Mouse (Mus musculus): Measurements from ENCODE around the gene 1700029P11Rik. TPM values are rescaled to one million over a fixed set of nuclear protein-coding genes. Genes with fewer than 3 reads are reported as not detected.

1700029P11Rik gene
- polyA plus RNA-seq, 1 experiment = not detected

GRCm38 (mm10) chr15:81939774-81940173 lies 40.6 kb upstream of the 1700029P11Rik start:
- peak overlapping the region; percentile 97 for H3K27ac ChIP-seq (ENCODE audit: insufficient read depth, low read depth, low read length)
- no peak for TF ChIP-seq POLR2A (IDR thresholded peaks at IDR 0.05; ENCODE audit: insufficient read depth, low read depth, low read length)
- TF ChIP-seq CTCF (IDR thresholded peaks at IDR 0.05; ENCODE audit: insufficient read depth, low read depth, low read length) = no peak
- WGBS = 82% methylated on average over 4 of the region's 4 CpGs
- peak overlapping the region; percentile 46 for H3K4me3 ChIP-seq (ENCODE audit: insufficient read depth, low read depth, low read length)
- H3K4me1 ChIP-seq (ENCODE audit: control insufficient read depth, insufficient read depth, low read length) = peaks cover 44% of the 10 kb centered on the region

- TF ChIP-seq POLR2A (IDR thresholded peaks at IDR 0.05; ENCODE audit: insufficient read depth, low read depth, low read length) = no peak
- TF ChIP-seq CTCF (IDR thresholded peaks at IDR 0.05; ENCODE audit: insufficient read depth, low read depth, low read length) = no peak
- Histone ChIP-seq H3K4me3 (ENCODE audit: insufficient read depth, low read depth, low read length) (no peak overlapping the region), H3K27ac (ENCODE audit: insufficient read depth, low read depth, low read length) (peak overlapping the region; percentile 97; the same call in 1 of the 2 replicates), H3K4me1 (ENCODE audit: control insufficient read depth, insufficient read depth, low read length) (peaks cover 44% of the 10 kb centered on the region)
- 71% methylated on average over 5 of the region's 5 CpGs for WGBS
Measured at GRCm38 (mm10) chr15:81940219-81940618, 40.1 kb upstream of the 1700029P11Rik start.

GRCm38 (mm10) chr15:81941010-81941409 lies 39.3 kb upstream of the 1700029P11Rik start:
- 90% methylated on average over 2 of the region's 2 CpGs for WGBS
- Histone ChIP-seq H3K4me1 (ENCODE audit: control insufficient read depth, insufficient read depth, low read length) (peaks cover 42% of the 10 kb centered on the region), H3K4me3 (ENCODE audit: insufficient read depth, low read depth, low read length) (no peak overlapping the region), H3K27ac (ENCODE audit: insufficient read depth, low read depth, low read length) (peak overlapping the region; percentile 30; the same call in 1 of the 2 replicates)
- TF ChIP-seq CTCF (IDR thresholded peaks at IDR 0.05; ENCODE audit: insufficient read depth, low read depth, low read length) = no peak
- TF ChIP-seq POLR2A (IDR thresholded peaks at IDR 0.05; ENCODE audit: insufficient read depth, low read depth, low read length) = no peak

GRCm38 (mm10) chr15:81943176-81943749 lies 37.1 kb upstream of the 1700029P11Rik start:
- Histone ChIP-seq H3K4me3 (ENCODE audit: insufficient read depth, low read depth, low read length) (no peak overlapping the region), H3K4me1 (ENCODE audit: control insufficient read depth, insufficient read depth, low read length) (peaks cover 43% of the 10 kb centered on the region), H3K27ac (ENCODE audit: insufficient read depth, low read depth, low read length) (peak overlapping the region; percentile 66)
- WGBS = 23% methylated on average over 9 of the region's 9 CpGs
- no peak for TF ChIP-seq CTCF (IDR thresholded peaks at IDR 0.05; ENCODE audit: insufficient read depth, low read depth, low read length)
- no peak for TF ChIP-seq POLR2A (IDR thresholded peaks at IDR 0.05; ENCODE audit: insufficient read depth, low read depth, low read length)

- no peak overlapping the region for H3K27ac ChIP-seq (ENCODE audit: insufficient read depth, low read depth, low read length)
- H3K4me1 ChIP-seq (ENCODE audit: control insufficient read depth, insufficient read depth, low read length) = peaks cover 8% of the 10 kb centered on the region
- 72% methylated on average over 10 of the region's 10 CpGs for WGBS
- no peak overlapping the region for H3K4me3 ChIP-seq (ENCODE audit: insufficient read depth, low read depth, low read length)
- TF ChIP-seq CTCF (IDR thresholded peaks at IDR 0.05; ENCODE audit: insufficient read depth, low read depth, low read length) (no peak), POLR2A (IDR thresholded peaks at IDR 0.05; ENCODE audit: insufficient read depth, low read depth, low read length) (no peak)
Measured at GRCm38 (mm10) chr15:81949076-81949475, 31.3 kb upstream of the 1700029P11Rik start.

GRCm38 (mm10) chr15:81949476-81950131 lies 30.7 kb upstream of the 1700029P11Rik start:
- H3K4me3 ChIP-seq (ENCODE audit: insufficient read depth, low read depth, low read length) = no peak overlapping the region
- 59% methylated on average over 11 of the region's 11 CpGs for WGBS
- H3K27ac ChIP-seq (ENCODE audit: insufficient read depth, low read depth, low read length) = no peak overlapping the region
- H3K4me1 ChIP-seq (ENCODE audit: control insufficient read depth, insufficient read depth, low read length) = peaks cover 8% of the 10 kb centered on the region
- TF ChIP-seq POLR2A (IDR thresholded peaks at IDR 0.05; ENCODE audit: insufficient read depth, low read depth, low read length) = no peak
- no peak for TF ChIP-seq CTCF (IDR thresholded peaks at IDR 0.05; ENCODE audit: insufficient read depth, low read depth, low read length)

GRCm38 (mm10) chr15:81950716-81951115 lies 29.6 kb upstream of the 1700029P11Rik start:
- peaks cover 4% of the 10 kb centered on the region; the same call in 1 of the 2 replicates for H3K4me1 ChIP-seq (ENCODE audit: control insufficient read depth, insufficient read depth, low read length)
- TF ChIP-seq POLR2A (IDR thresholded peaks at IDR 0.05; ENCODE audit: insufficient read depth, low read depth, low read length) (no peak), CTCF (IDR thresholded peaks at IDR 0.05; ENCODE audit: insufficient read depth, low read depth, low read length) (no peak)
- 82% methylated on average over 5 of the region's 5 CpGs for WGBS
- H3K4me3 ChIP-seq (ENCODE audit: insufficient read depth, low read depth, low read length) = no peak overlapping the region
- no peak overlapping the region for H3K27ac ChIP-seq (ENCODE audit: insufficient read depth, low read depth, low read length)

- peaks cover 6% of the 10 kb centered on the region; the same call in 1 of the 2 replicates for H3K4me1 ChIP-seq (ENCODE audit: control insufficient read depth, insufficient read depth, low read length)
- H3K4me3 ChIP-seq (ENCODE audit: insufficient read depth, low read depth, low read length) = no peak overlapping the region
- no peak overlapping the region for H3K27ac ChIP-seq (ENCODE audit: insufficient read depth, low read depth, low read length)
- WGBS = 80% methylated on average over 9 of the region's 9 CpGs
- TF ChIP-seq POLR2A (IDR thresholded peaks at IDR 0.05; ENCODE audit: insufficient read depth, low read depth, low read length) (no peak), CTCF (IDR thresholded peaks at IDR 0.05; ENCODE audit: insufficient read depth, low read depth, low read length) (no peak)
Measured at GRCm38 (mm10) chr15:81951159-81951558, 29.2 kb upstream of the 1700029P11Rik start.

- H3K4me1 ChIP-seq (ENCODE audit: control insufficient read depth, insufficient read depth, low read length) = peaks cover 12% of the 10 kb centered on the region; the same call in 1 of the 2 replicates
- no peak overlapping the region for H3K27ac ChIP-seq (ENCODE audit: insufficient read depth, low read depth, low read length)
- 80% methylated on average over 4 of the region's 4 CpGs for WGBS
- no peak for TF ChIP-seq POLR2A (IDR thresholded peaks at IDR 0.05; ENCODE audit: insufficient read depth, low read depth, low read length)
- TF ChIP-seq CTCF (IDR thresholded peaks at IDR 0.05; ENCODE audit: insufficient read depth, low read depth, low read length) = no peak
- H3K4me3 ChIP-seq (ENCODE audit: insufficient read depth, low read depth, low read length) = no peak overlapping the region
Measured at GRCm38 (mm10) chr15:81952310-81952709, 28.0 kb upstream of the 1700029P11Rik start.

Data from olfactory bulb, adult 2 months (tissue).